Mouse (Mus musculus) kidney, adult 2 months (tissue): ENCODE results near the gene Spock2.

Source experiments
- CTCF ChIP-seq: fragments of 200-500 bp; conservative IDR thresholded peaks from 2 replicates; pipeline ENCODE4 v1.5.1; 2011; ENCODE audit warnings: low read depth, mild to moderate bottlenecking, control low read depth, low read length, moderate library complexity, mixed read lengths; ENCODE audit not compliant: insufficient read depth, insufficient read length
- POLR2A ChIP-seq: fragments of 200-500 bp; IDR thresholded peaks from one replicate; pipeline ENCODE4 v1.6.1; 2011; ENCODE audit warnings: low read depth, low read length, control low read depth

DNA sequence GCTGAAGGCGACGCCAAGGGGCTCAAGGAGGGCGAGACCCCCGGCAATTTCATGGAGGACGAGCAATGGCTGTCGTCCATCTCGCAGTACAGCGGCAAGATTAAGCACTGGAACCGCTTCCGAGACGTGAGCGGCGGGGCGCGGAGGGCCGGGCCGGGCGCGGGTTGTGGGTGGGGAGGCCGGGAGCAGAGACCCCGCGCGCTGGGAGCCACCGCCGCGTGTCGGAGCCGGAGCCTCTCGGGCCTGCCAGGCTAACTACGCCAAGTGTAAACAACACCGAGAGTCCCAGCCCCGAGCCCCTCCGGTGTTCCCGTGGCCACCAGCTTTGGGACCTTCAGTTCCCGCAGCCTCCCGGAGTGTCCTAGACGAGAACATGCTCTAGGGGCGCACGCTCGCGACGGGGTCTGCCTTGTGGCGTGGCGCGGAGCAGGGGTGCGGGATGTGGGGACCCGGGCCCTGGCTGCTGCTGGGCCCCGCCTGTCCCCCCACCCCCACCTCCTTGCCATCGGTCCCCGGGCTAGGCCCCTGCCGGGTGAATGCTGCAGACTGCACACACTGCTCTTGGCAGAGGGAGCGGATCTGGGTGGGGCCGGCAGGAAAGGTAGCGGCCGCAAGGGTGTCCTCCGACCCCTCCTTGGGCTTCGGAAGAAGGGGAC, 640 bp downstream of the Spock2 start:
- TF ChIP-seq CTCF (no peak), POLR2A (no peak)
